Mouse (Mus musculus) intestine, embryonic 15.5 days (tissue): ENCODE measurements around the gene Hic1. TPM values are rescaled to one million over a fixed set of nuclear protein-coding genes. Genes with fewer than 3 reads are reported as not detected.
"Not testable (repeated sequence)": the region's sequence is repeated elsewhere in the genome, so short reads cannot be mapped to it uniquely, and the experiment has no call there.

Experiments
- ATAC-seq: fragments of 200-750 bp; cut with Nextera tagmentation; 2 replicates; pipeline ENCODE4 v1.8.0; 2017; ENCODE audit warnings: moderate TSS enrichment, moderate library complexity
- H3K27ac ChIP-seq: fragments of 300-500 bp; sonication (generic); 2 replicates; pipeline ENCODE4 v1.5.1; 2015; ENCODE audit warnings: mild to moderate bottlenecking, inconsistent platforms
- H3K27me3 ChIP-seq: fragments of 300-500 bp; sonication (generic); replicated peaks from 2 replicates; pipeline ENCODE4 v1.6.1; 2015; ENCODE audit warnings: inconsistent platforms
- H3K36me3 ChIP-seq: fragments of 300-500 bp; sonication (generic); 2 replicates; pipeline ENCODE4 v1.6.1; 2015; ENCODE audit warnings: inconsistent platforms
- H3K4me1 ChIP-seq: fragments of 300-500 bp; sonication (generic); replicated peaks from 2 replicates; pipeline ENCODE4 v1.6.1; 2015; ENCODE audit warnings: inconsistent platforms
- H3K4me2 ChIP-seq: fragments of 300-500 bp; sonication (generic); replicated peaks from 2 replicates; pipeline ENCODE4 v1.6.1; 2015; ENCODE audit warnings: mild to moderate bottlenecking, inconsistent platforms
- H3K4me3 ChIP-seq: fragments of 300-500 bp; sonication (generic); replicated peaks from 2 replicates; pipeline ENCODE4 v1.5.1; 2015; ENCODE audit warnings: inconsistent platforms
- H3K9ac ChIP-seq: fragments of 300-500 bp; sonication (generic); 2 replicates; pipeline ENCODE4 v1.6.1; 2015; ENCODE audit warnings: inconsistent platforms
- H3K9me3 ChIP-seq: fragments of 300-500 bp; sonication (generic); 2 replicates; pipeline ENCODE4 v1.6.1; 2016; ENCODE audit warnings: inconsistent platforms
- WGBS: fragments of 180-500 bp; shearing (Covaris S2); methylation state at CpG from one replicate; pipeline ENCODE4 v1.1.7; 2015; 5-methylcytosine and 5-hydroxymethylcytosine counted together
- polyA plus RNA-seq: library from polyadenylated mRNA; unstranded; fragments of >200 nt; fragmentation: Nextera tagmentation; extraction: Ambion mirVana; gene quantifications from 2 replicates; pipeline ENCODE4 v1.2.1, GENCODE M21; 2015

Hic1 gene
- polyA plus RNA-seq, 1 experiment from 2014 or later = 22.0 TPM

GRCm38 (mm10) chr11:75190905-75191441, 21.7 kb upstream of the Hic1 start, which contains the start of gene Dph1:
TSS of gene Dph1 (minus strand) at chr11:75191241.
- no peak for ATAC-seq
- peaks cover 33% of the 10 kb centered on the region for H3K4me1 ChIP-seq
- H3K9ac ChIP-seq = peak within 1 kb of the TSS; percentile 76
- WGBS = 57% methylated on average over 5 of the region's 5 CpGs
- peak within 1 kb of the TSS; percentile 88 for H3K4me2 ChIP-seq
- H3K9me3 ChIP-seq = no peaks in the 10 kb centered on the region
- no peaks in the 10 kb centered on the region for H3K36me3 ChIP-seq
- peaks cover 32% of the 10 kb centered on the region for H3K27me3 ChIP-seq
- H3K4me3 ChIP-seq = peak within 1 kb of the TSS; percentile 79
- peak within 1 kb of the TSS; percentile 62 for H3K27ac ChIP-seq

GRCm38 (mm10) chr11:75190371-75190724, 21.0 kb upstream of the Hic1 start:
- no peaks in the 10 kb centered on the region for H3K9me3 ChIP-seq
- peak overlapping the region; percentile 76 for H3K9ac ChIP-seq
- ATAC-seq = peak; percentile 82
- peak overlapping the region; percentile 62 for H3K27ac ChIP-seq
- H3K4me3 ChIP-seq = peak overlapping the region; percentile 79
- no peaks in the 10 kb centered on the region for H3K36me3 ChIP-seq
- H3K27me3 ChIP-seq = peaks cover 26% of the 10 kb centered on the region
- peak overlapping the region; percentile 88 for H3K4me2 ChIP-seq
- peaks cover 33% of the 10 kb centered on the region for H3K4me1 ChIP-seq
- WGBS = under 1% methylated on average over 24 of the region's 24 CpGs

- Histone ChIP-seq H3K9ac (peak overlapping the region; percentile 76), H3K36me3 (no peaks in the 10 kb centered on the region), H3K9me3 (no peaks in the 10 kb centered on the region), H3K4me3 (peak overlapping the region; percentile 79), H3K4me1 (peaks cover 28% of the 10 kb centered on the region), H3K4me2 (peak overlapping the region; percentile 88), H3K27me3 (peaks cover 20% of the 10 kb centered on the region), H3K27ac (peak overlapping the region; percentile 62)
- under 1% methylated on average over 22 of the region's 22 CpGs for WGBS
- ATAC-seq = peak; percentile 65
Measured at GRCm38 (mm10) chr11:75189713-75190370, 20.5 kb upstream of the Hic1 start.

- 95% methylated on average over 2 of the region's 2 CpGs for WGBS
- Histone ChIP-seq H3K4me2 (no peak overlapping the region), H3K4me3 (no peak overlapping the region)
Measured at GRCm38 (mm10) chr11:75184986-75185385, 15.7 kb upstream of the Hic1 start.

GRCm38 (mm10) chr11:75184573-75184972, 15.3 kb upstream of the Hic1 start:
- Histone ChIP-seq H3K9me3 (no peaks in the 10 kb centered on the region), H3K4me1 (peaks cover 6% of the 10 kb centered on the region), H3K27ac (no peak overlapping the region), H3K27me3 (no peaks in the 10 kb centered on the region), H3K4me3 (no peak overlapping the region), H3K9ac (no peak overlapping the region), H3K36me3 (peaks cover 19% of the 10 kb centered on the region), H3K4me2 (no peak overlapping the region)
- ATAC-seq = no peak
- 88% methylated on average over 5 of the region's 5 CpGs for WGBS

More at GRCm38 (mm10) chr11:75184986-75185385, 15.7 kb upstream of the Hic1 start:
- Histone ChIP-seq H3K4me1 (peaks cover 8% of the 10 kb centered on the region), H3K9ac (no peak overlapping the region), H3K9me3 (no peaks in the 10 kb centered on the region), H3K27me3 (no peaks in the 10 kb centered on the region), H3K36me3 (peaks cover 19% of the 10 kb centered on the region), H3K27ac (no peak overlapping the region)
- no peak for ATAC-seq

- H3K9ac ChIP-seq = no peak overlapping the region
- no peak overlapping the region for H3K4me2 ChIP-seq
- H3K4me3 ChIP-seq = no peak overlapping the region
- H3K27ac ChIP-seq = no peak overlapping the region
- H3K4me1 ChIP-seq = peaks cover 1% of the 10 kb centered on the region
- H3K27me3 ChIP-seq = no peaks in the 10 kb centered on the region
- H3K36me3 ChIP-seq = peaks cover 19% of the 10 kb centered on the region
- ATAC-seq = no peak
- 74% methylated on average over 2 of the region's 2 CpGs for WGBS
- no peaks in the 10 kb centered on the region for H3K9me3 ChIP-seq
Measured at GRCm38 (mm10) chr11:75183917-75184570, 14.7 kb upstream of the Hic1 start.

GRCm38 (mm10) chr11:75178672-75179208, 9.4 kb upstream of the Hic1 start, which contains the start of gene Ovca2:
TSS of gene Ovca2 (minus strand) at chr11:75178835.
- peaks cover 21% of the 10 kb centered on the region for H3K36me3 ChIP-seq
- H3K4me2 ChIP-seq = peak within 1 kb of the TSS; percentile 86
- H3K4me1 ChIP-seq = peaks cover 12% of the 10 kb centered on the region
- H3K27me3 ChIP-seq = no peaks in the 10 kb centered on the region
- H3K27ac ChIP-seq = peak within 1 kb of the TSS; percentile 42
- H3K9me3 ChIP-seq = no peaks in the 10 kb centered on the region
- peak within 1 kb of the TSS; percentile 71 for H3K4me3 ChIP-seq
- peak within 1 kb of the TSS; percentile 73 for H3K9ac ChIP-seq
- WGBS = under 1% methylated on average over 33 of the region's 33 CpGs
- peak; percentile 98 for ATAC-seq

- Histone ChIP-seq H3K36me3 (peaks cover 17% of the 10 kb centered on the region; the same call in 1 of the 2 replicates), H3K27me3 (peaks cover 3% of the 10 kb centered on the region; the same call in 1 of the 2 replicates), H3K4me1 (peaks cover 18% of the 10 kb centered on the region), H3K9me3 (no peaks in the 10 kb centered on the region), H3K9ac (peak overlapping the region; percentile 73), H3K4me3 (peak overlapping the region; percentile 71), H3K4me2 (peak overlapping the region; percentile 86), H3K27ac (peak overlapping the region; percentile 42; the same call in 1 of the 2 replicates)
- no peak for ATAC-seq
- WGBS = 47% methylated on average over 12 of the region's 12 CpGs
Measured at GRCm38 (mm10) chr11:75178011-75178410, 8.7 kb upstream of the Hic1 start.

GRCm38 (mm10) chr11:75174574-75174973, 5.3 kb upstream of the Hic1 start:
- Histone ChIP-seq H3K27me3 (peaks cover 28% of the 10 kb centered on the region), H3K4me1 (peaks cover 40% of the 10 kb centered on the region)
- WGBS = 61% methylated on average over 6 of the region's 6 CpGs
- not testable (repeated sequence) for H3K27ac ChIP-seq, H3K36me3 ChIP-seq, H3K9me3 ChIP-seq, ATAC-seq, H3K4me2 ChIP-seq, H3K4me3 ChIP-seq, H3K9ac ChIP-seq

- Histone ChIP-seq H3K36me3 (0 out of 2 replicates have a peak, but pooled peaks cover 5% of the 10 kb centered on the region), H3K9me3 (no peaks in the 10 kb centered on the region), H3K27ac (no peak overlapping the region), H3K4me1 (peaks cover 44% of the 10 kb centered on the region), H3K4me3 (peak overlapping the region; percentile 71), H3K9ac (peak overlapping the region; percentile 26; the same call in 1 of the 2 replicates), H3K27me3 (peaks cover 29% of the 10 kb centered on the region), H3K4me2 (peak overlapping the region; percentile 97)
- 2% methylated on average over 15 of the region's 15 CpGs for WGBS
- ATAC-seq = no peak
Measured at GRCm38 (mm10) chr11:75173799-75174165, 4.5 kb upstream of the Hic1 start.

- Histone ChIP-seq H3K36me3 (0 out of 2 replicates have a peak, but pooled peaks cover 5% of the 10 kb centered on the region), H3K27me3 (peaks cover 35% of the 10 kb centered on the region), H3K9me3 (no peaks in the 10 kb centered on the region), H3K4me1 (peaks cover 47% of the 10 kb centered on the region), H3K4me2 (peak overlapping the region; percentile 97), H3K4me3 (peak overlapping the region; percentile 71), H3K27ac (no peak overlapping the region), H3K9ac (peak overlapping the region; percentile 26)
- WGBS = under 1% methylated on average over 71 of the region's 71 CpGs
- peak; percentile 66 for ATAC-seq
Measured at GRCm38 (mm10) chr11:75173095-75173798, 3.9 kb upstream of the Hic1 start.
